Mouse (Mus musculus): ENCODE data around the gene Slc6a13.

DNA sequence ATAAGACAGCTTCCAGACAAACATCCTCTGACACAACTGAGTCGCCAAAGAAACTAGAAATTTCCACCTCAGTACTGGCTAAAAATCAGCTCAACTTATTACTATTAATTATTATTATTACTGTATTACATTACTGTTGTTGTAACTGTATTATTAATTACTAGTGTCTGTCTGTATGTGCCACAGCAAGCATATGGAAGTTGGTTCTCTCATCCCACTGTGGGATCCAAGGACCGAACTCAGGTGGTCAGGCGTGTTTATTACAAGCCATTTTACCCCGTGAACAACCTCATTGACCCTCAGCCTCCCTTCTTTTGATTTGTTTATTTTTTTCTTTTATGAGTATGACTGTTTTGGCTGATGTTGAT lies 28.3 kb upstream of the Slc6a13 start:
- TF ChIP-seq MYOD1 (IDR thresholded peaks at IDR 0.05; ENCODE audit: control insufficient read depth, insufficient read length, low read depth) (no peak), CTCF (IDR thresholded peaks at IDR 0.05; ENCODE audit: control insufficient read depth, insufficient read depth, insufficient read length) (no peak)

Data from C2C12 (cell line).